Mouse (Mus musculus) heart, adult 8-10 months (tissue): ENCODE results near the gene Ankrd34a. TPM values are rescaled to one million over a fixed set of nuclear protein-coding genes. Genes with fewer than 3 reads are reported as not detected.

Source experiments
- DNase-seq: peaks from one replicate; pipeline ENCODE4 v3.0.0; 2022; ENCODE audit warnings: low spot score
- total RNA-seq, 4 experiments: library from RNA; stranded (reverse); gene quantifications; 2 replicates each; pipeline ENCODE4 v1.2.4; 2022

Gene Ankrd34a
- total RNA-seq, 4 experiments from 2014 or later = 1.1 to 2.5 (median 2.0) TPM

DNA sequence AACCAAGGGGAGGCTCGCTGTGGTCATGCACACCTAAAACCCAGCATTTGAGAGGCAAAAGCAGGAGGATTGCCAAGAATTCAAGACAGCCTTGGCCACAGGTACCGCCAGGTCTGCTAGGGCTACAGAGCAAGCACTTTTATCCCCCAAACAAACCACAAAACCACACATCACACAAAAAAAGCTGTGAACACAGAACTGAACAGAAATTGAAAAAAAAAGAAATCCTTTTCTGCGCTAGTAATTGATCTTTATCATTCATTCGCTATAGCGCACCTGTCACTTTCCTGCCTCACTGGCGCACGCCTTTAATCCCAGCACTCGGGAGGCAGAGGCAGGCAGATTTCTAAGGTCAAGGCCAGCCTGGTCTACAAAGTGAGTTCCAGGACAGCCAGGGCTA lies 33.2 kb upstream of the Ankrd34a start:
- DNase-seq = no peak

DNA sequence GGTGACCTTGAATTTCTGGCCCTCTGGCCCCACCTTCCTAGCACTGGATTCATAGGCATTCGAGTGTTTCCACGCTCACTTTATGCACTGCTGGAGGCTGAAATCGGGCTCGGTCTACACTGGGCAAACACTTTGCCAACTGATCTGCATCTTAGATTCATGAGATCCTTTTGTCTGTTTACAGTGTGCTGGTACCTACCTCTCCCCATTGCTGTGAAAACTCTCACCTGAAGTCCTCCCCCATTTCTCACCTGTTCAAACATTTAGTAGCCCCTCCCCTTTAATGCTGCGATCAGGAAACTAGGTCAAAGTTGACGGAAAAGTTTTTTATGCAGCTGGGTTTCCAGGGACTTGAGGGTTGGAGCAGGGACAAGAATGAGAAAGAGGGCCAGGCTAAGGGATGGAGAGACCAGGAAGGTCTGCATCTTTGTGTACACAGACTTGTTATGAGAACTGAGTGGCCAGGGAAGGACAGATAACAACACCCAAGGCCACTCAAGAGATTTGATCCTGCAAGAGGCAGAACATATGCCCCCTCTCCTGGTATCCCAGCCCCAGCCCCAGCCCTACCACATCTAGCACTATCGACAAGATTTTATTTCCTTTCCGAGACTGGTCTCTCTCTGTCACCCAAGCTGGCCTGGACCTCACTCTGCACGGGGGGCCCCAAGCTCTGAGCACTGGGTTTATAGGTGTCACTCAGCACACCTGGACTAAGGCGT lies 32.4 kb upstream of the Ankrd34a start:
- DNase-seq = no peak

DNA sequence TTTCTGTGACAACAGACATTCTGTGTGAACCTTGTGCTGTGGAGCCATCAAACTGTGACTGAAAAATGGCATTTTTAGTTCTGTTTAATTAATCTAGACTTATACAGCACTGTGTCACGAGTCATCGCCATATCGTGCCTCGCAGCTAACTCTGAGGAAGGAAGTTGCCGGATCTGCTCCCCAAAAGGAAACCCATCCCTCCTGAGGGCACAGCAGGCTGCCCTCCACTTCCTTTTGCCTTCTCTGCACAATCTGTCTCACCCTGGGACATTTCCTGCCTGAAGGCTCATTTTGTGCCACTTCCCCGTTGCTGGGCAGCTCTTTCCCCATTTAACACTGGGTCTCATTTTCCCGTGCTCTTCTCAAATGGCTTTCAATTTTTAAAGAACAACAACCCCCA lies 31.8 kb upstream of the Ankrd34a start:
- DNase-seq = no peak

DNA sequence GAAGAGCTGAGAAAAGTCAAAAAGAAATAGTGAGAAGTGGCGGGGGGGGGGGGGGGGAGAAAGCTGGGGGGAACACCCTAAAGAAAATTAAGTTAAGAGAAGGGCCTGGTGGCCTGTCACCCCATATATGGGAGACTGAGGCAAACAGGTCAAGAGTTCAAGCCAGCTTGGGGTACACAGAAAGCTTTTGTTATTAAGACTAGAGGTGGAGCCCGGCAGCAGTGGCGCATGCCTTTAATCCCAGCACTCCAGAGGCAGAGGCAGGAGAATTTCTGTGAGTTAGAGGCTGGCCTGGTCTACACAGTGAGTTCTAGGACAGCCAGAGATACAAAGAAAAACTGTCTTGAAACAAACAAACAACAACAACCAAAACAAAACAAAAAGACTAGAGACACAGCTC lies 31.3 kb upstream of the Ankrd34a start:
- no peak for DNase-seq

DNA sequence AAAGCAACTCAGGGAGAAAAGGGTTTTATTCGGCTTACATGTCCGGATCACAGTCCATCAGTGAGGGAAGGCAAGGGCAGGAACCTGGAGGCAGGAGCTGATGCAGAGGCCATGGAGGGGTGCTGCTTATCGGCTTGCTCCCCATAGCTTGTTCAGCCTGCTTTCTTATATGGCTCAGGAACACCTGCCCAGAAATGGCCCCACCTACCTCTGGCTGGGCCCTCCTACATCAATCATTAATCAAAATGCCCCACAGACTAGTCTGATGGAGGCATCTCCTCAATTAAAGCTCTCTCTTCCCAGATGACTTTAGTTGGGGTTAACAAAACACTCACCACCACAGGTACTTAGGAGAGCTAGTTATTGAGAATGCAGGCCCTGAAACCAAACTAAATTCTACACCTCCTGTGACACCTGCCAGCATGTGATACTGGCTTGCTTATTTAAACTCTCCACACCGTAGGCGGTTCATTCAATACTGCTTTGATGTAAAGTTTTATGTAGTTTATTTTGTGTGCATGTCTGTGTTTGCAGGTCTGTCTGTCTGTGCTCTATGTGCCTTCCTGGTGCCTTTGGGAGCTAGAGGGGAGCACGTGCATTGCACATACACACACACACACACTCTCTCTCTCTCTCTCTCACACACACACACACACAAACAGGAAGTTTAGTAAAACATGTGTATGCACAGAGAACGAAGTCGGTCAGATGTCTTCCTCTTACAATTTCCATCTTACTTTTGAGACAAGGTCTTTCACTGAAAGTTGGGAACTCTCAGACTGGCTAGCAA lies 29.6 kb upstream of the Ankrd34a start:
- DNase-seq = no peak

DNA sequence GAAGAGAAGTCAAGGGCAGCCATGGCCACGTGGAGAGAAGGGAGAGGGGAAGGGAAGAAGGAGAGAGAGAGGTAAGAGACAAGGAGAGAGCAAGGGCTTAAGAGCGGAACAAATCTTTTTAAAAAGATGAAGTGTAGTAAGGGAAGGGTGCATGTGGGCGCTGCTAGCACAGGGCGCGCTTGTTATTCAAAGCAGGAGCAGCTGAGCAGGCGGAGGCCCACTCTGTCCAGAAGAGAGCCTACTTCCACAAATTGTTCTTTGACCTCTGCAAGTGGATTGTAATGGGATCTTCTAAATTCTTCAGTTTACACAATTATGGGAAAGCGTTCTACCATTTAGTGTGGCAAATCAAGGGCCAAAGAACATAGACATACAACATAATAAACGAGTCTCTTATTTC lies 27.8 kb upstream of the Ankrd34a start:
- DNase-seq = no peak

DNA sequence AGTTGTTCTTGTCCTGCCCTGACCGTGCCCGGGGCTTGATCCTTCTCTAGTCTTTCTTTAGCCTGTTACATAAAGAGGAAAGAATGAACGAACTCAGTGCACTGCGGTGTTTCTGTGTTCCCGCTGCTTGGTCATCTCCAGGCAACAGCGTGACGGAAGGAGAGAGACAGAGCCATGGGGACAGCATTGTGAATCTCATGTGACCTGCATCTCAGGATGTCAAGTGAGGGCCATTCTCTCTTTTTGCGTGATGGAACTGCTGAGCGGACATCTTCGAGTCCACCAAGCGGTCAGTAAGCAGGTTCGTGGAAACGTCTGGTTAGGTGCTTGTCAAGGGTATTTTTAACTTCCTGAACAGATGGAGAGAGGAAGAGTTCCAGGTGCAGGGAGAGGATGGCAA lies 26.9 kb upstream of the Ankrd34a start:
- DNase-seq = no peak

DNA sequence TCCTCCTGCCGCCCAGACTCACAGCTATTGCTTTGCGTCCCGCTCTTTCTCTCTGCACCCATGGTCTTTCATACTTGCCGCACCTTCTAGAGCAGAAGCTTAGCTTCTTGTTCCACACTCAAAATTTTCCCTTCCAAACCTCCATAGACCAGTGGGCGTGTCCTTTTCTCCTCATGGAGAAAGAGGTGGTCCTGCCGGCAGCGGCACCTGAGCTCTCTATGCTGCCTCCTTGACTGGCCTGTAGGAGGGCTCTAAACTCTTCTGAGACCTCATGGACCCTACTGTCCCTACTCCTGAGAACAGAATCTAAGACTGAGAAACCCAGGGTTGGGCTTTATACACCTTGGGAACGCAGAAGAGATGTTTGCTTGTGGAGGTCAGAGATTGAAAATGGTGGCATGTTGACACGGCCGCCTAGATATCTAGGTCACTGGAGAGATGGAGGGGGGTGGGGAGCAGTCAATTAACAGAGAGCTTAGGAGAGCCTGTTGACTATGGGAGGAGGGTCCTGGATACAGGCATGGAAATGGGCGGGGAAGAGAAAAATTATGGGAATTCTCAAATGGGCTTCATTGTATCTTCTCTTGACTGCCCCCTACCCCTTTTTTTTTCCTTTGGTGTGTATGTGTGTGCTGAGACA lies 26.4 kb upstream of the Ankrd34a start:
- no peak for DNase-seq

DNA sequence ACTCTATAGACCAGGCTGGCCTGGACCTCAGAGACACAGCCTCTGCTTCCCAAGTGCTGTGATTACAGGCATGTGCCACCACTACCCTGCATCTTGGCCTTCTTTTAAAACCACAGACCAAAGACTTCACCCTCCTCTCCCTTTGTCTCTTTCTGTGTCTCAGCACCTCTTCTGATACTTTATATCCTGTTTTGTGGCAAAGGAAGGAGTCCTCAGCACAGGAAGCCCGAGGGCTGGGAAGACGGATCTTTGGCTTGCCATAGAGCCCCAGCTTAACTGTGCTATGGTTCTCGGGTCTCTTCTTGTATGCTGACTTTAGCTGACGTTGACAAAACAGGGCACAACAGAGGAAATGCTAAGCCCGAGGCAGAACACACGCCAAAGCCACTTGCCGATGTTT lies 25.8 kb upstream of the Ankrd34a start:
- no peak for DNase-seq

DNA sequence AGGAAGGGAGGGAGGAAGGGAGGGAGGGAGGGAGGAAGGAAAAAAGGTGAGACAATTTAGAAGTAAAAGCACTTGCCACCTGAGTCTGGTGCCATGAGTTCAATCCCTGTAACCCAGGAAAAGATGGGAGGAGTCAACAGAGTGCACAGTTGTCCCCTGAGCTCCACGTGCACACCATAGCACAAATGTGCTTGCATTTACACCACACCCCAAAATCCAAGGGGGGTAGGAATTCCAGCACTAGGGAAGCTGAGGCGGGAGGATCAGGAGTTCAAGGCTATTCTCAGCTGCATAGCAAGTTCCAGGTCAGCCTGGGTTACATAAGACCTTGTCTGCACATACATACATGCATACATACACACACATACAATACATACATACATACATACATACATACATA lies 25.1 kb upstream of the Ankrd34a start:
- no peak for DNase-seq

DNA sequence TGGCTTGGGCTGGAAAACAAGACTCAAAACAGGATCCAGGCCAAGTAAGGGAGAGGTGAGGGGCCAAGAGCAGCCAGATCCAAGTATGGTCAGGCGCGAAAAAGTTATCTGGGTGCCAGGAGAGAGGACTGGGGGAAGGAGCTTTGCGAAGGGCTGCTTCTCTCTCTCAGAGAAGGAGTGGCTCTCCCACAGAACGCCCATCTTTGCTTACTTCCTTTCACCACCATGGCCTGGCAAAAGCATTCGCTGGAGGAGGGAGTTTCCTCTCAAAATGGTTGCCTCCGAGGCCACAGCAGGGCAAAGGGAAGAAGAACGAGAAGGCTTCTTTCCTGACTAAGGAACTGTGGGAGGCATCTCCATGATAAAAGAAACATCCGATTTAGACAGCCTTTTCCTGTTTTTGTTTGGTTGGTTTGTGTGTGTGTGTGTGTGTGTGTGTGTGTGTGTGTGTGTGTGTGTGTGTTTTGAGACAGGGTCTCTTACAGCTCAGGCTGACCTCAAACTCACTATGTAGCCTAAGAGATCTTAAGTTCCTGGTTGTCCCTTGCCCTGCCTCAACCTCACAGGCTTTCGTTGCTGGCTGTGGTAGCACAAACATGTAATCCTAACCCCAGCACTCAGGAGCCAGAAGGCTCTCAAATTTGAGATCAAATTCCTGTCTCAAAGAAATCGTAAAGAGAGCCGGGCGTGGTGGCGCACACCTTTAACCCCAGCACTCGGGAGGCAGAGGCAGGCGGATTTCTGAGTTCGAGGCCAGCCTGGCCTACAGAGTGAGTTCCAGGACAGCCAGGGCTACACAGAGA lies 24.3 kb upstream of the Ankrd34a start:
- peak; percentile 74 for DNase-seq

DNA sequence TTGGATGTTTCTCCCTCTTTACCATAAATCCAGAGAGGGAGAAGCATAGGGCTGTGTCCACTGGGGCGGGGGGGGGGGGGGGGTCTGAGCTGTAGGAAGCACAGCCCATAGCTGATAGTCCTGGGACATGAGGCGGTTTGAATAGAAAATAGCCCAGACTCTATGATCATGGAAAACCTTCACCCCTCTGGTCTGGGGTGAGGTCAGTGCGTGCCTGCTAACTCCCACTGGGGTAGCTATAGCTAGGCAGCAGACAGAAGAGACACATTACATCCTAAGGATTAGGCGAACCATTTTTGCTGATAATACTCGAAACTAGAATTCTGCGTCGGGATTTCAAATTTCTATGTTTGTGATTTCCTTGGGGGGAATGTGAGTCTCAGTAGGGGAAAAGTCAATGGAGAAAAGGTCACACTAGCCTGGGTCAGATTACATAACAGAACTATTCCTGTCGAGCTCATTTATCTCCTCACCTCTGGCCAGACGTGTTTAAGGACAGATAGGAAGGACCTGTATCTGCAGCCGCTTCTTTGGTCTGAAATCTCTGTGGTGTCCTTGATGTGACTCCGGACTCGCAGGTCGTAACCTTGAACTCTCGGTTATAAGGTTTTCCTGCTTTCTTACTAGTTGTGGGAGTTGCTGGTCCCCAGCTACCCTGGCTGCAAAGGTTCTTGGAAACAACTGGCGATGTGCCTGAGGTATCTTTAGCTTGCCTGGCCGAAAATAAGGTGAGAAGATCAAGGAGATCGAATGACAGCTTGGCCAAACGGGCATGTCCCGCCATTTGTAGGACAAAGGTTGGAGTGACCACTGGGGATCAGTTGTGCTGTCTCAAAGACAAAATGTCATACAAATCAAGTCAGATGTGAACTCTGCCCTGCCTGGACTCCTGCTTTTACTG lies 22.6 kb upstream of the Ankrd34a start:
- peak; percentile 55 for DNase-seq

DNA sequence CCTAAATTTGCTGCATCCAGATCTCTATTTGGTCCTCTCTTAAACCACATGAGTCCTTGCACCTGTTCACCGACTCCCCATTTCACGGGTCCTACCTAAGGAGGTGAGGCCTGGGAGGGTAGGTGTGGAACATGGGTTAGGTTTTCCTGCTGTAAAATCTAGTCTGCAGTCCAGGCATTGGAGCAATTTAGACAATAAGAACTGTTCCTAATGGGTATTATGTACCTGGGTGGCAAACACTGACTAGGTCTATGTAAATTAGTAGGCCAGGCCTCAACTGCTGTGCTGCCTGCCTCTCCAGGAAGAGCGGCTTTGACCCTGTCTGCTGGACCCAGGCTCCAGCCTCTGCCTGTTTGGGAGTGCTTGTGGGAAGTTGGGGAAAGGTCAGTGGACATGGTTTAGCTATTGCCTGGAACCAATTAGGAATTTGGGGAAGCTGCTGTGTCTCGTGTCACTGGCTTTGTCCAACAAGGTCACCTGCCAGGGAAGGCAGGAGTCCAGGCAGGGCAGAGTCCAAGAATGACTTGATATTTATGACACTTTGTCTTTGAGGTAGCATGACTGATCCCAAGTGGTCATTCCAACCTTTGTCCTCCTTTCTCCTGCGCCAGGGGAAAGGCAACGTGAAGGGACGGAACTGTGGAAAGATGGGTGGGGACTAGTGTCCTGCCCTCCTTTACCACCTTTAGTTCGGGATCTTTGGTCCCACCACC lies 21.0 kb upstream of the Ankrd34a start:
- peak; percentile 89 for DNase-seq

DNA sequence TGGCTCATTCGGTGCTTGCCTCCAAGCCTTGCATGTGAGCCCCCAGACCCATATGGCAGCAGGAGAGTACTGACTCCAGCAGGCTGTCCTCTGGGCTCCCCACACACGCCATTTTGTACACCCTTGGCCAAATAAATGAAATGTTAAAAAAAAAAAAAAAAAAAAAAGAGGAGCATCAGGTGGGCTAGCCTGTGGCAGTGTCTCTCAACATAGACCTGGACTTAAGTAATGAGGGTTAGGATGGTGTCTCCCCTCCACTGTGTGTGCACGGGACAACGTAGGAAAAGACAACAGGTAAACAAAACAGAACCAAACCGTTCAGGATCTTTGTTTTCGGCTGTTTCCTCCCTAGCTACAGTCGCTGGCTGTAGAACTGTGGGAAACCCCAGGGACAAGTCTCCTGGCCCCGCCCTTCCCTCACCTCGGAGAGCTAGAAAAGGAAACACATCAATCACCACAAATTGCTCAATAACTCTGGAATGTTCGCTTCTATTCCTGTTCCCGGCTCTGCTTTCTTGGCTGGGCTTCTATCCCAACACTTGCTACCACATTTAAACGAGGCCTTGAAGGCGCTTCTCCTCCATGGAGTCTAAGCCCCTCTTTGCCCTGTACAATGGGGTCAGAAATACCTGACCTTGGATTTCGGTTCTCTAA lies 20.3 kb upstream of the Ankrd34a start:
- peak; percentile 94 for DNase-seq

DNA sequence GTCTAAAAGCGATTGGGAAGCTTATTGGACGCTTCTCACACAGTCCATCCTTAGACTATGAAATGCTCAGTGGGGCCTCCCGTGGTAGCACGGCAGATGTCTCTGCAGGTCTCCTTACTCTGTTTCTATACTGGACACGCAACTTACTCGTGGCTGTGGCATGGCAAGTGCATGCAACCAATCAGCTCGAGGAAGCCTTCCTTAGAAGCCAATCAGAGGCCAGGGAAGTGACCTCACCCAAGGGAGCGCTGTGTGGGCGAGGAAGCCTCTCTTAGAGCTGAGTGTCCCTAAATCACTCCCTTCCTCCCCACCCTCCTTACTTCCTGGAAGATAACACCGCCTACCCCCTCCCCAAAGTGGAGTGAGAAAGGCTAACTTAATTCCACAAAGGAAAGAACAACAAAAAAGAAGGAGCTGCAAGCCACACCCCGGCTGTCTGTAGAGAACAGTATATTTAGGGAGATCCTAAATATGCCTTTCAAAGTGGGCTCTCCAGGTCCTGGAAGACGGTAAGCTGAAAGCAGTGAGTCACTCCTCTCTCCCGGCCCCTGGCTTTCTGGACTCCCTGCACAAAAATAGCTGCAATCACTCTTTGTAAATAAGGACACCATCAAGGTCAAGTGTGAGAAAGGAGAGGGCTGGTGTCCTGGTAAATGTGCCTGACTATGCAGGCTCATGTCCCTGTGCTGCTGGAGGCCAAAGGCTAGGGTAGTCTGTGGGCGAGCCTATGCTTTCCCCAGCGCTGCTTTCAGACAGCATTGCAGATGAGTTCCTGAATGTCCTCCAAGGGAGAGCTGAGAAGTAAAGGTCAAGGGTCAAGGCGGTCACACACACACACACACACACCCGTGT lies 19.5 kb upstream of the Ankrd34a start, which contains the start of gene Gm16253:
Gene Gm16253, plus strand, starts transcription at position 295 of the 852 bp plus-strand sequence.
- DNase-seq = peak; percentile 98

DNA sequence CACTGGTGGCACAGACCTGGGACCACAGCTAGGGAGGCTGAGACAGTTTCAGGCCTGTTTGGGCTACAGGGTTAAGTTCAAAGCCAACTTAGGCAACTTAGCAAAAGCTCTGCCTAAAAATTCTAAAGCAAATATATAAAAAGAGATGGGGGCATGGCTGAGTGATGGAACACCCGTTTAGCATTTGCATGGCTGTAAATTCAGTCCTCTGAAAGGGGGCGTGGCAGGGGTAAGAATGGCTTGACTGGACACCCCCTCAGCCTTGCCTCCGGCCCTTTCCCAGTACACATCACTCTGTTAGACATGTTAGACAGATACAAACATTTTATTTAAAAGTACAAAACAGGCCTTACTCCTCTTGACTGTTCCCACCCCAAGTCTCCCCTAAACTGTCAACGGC lies 18.9 kb upstream of the Ankrd34a start:
- DNase-seq = peak; percentile 30

DNA sequence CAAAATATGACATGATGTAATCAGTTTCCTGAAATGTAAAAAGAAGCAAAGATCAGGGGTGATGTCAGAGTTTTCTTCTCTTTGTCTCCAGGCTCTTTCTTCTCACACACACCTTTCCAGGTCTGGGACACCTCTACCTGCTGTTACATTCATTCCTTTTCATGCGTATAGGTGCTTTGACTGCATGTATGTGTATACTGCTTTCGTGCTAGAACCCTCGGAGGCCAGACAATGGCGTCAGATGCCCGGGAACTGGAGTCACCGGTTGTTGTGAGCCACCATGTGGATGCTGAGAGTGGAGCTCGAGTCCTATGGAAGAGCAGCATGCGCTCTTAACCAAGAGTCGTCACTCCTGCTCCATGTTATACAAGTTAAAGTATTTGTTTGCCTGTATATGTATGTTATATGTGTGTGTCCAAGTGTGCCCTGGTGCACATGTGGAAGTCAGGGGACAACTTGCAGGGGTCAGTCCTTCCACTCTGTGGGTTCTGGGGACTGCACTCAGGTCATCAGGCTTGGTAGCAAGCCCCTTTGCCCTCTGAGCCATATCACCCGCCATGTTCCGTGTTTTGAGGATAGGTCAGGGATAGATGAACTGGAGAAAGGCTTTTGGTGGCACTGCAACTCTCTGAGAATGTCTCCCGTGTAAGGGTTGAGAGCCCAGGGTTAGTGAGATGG lies 17.7 kb upstream of the Ankrd34a start:
- no peak for DNase-seq

DNA sequence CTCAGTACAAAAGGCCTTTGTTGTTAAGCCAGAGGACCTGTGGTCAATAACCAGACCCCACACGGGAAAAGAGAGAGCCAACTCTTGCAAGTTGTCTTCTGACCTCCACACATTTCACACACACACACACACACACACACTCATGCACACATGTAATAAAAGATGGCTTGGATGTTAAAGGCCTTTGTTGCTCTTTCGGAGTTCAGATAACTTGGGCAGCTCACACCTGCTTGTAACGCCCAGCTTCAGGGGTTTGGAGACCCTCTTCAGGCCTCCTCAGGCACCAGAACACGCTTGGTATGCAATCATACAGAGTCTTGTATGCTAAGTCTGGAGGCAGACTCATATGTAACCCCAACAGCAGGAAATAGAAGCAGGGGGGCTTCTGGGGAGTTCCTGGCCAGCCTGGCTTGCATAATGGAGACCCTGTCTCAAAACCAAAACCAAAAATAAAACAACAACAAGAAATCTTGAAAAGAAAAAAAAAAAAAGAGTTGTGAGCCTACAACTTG lies 17.1 kb upstream of the Ankrd34a start:
- DNase-seq = no peak
